Mouse (Mus musculus) cerebellum, adult 2 months (tissue): ENCODE measurements around the gene Tnni3k.

Experiments used
- CTCF ChIP-seq: fragments of 200-500 bp; IDR thresholded peaks from 2 replicates; pipeline ENCODE4 v1.5.1; 2011; ENCODE audit warnings: low read depth, mild to moderate bottlenecking, control low read depth, low read length, moderate library complexity, borderline replicate concordance; ENCODE audit not compliant: insufficient read depth
- POLR2A ChIP-seq: fragments of 200-500 bp; IDR thresholded peaks from 2 replicates; pipeline ENCODE4 v1.6.1; 2011; ENCODE audit warnings: low read length, control low read depth, borderline replicate concordance; ENCODE audit not compliant: insufficient read depth

GRCm38 (mm10) chr3:155059449-155059822 lies 4.2 kb upstream of the Tnni3k start:
- TF ChIP-seq POLR2A (no peak), CTCF (no peak)
